Mouse (Mus musculus): ENCODE measurements around the gene Pgam1.
A peak's percentile ranks its signal among the peaks of the same experiment; 100 is the strongest.
"Not testable (repeated sequence)": the region's sequence is repeated elsewhere in the genome, so short reads cannot be mapped to it uniquely, and the experiment has no call there.

Pgam1 gene

GRCm38 (mm10) chr19:41911178-41912073, at the start of gene Pgam1:
Gene Pgam1 (plus strand): TSS chr19:41911923.
- DNase-seq (ENCODE audit: low spot score in 2 of 2) = peak; percentile 86 to 97

GRCm38 (mm10) chr19:41866707-41867106, 45.0 kb upstream of the Pgam1 start:
- DNase-seq (ENCODE audit: low spot score in 2 of 2) = no peak

GRCm38 (mm10) chr19:41869296-41869695, 42.4 kb upstream of the Pgam1 start:
- no peak for DNase-seq (ENCODE audit: low spot score in 2 of 2)

GRCm38 (mm10) chr19:41869946-41870345, 41.8 kb upstream of the Pgam1 start:
- DNase-seq (ENCODE audit: low spot score in 2 of 2) = not testable (repeated sequence)

- no peak for DNase-seq (ENCODE audit: low spot score in 2 of 2)
These were observed 39.4 kb upstream of the Pgam1 start for GRCm38 (mm10) chr19:41872285-41872684.

- no peak for DNase-seq (ENCODE audit: low spot score in 2 of 2)
These were observed 37.4 kb upstream of the Pgam1 start for GRCm38 (mm10) chr19:41874356-41874755.

- DNase-seq (ENCODE audit: low spot score in 2 of 2) = no peak
These were observed 29.9 kb upstream of the Pgam1 start for GRCm38 (mm10) chr19:41881842-41882241.

- DNase-seq (ENCODE audit: low spot score in 2 of 2) = no peak
These were observed 27.8 kb upstream of the Pgam1 start for GRCm38 (mm10) chr19:41883882-41884281.

GRCm38 (mm10) chr19:41888191-41888590, 23.5 kb upstream of the Pgam1 start:
- DNase-seq (ENCODE audit: low spot score in 2 of 2) = no peak

- no peak for DNase-seq (ENCODE audit: low spot score in 2 of 2)
These were observed 16.8 kb upstream of the Pgam1 start for GRCm38 (mm10) chr19:41894959-41895358.

GRCm38 (mm10) chr19:41895460-41896318, 16.0 kb upstream of the Pgam1 start, which contains the start of gene Rrp12:
Gene Rrp12 (minus strand): TSS chr19:41896173.
- peak; percentile 57 to 79 for DNase-seq (ENCODE audit: low spot score in 2 of 2)

GRCm38 (mm10) chr19:41896319-41896711, 15.4 kb upstream of the Pgam1 start:
- no peak for DNase-seq (ENCODE audit: low spot score in 2 of 2)

GRCm38 (mm10) chr19:41898860-41899259, 12.9 kb upstream of the Pgam1 start:
- DNase-seq (ENCODE audit: low spot score in 2 of 2) = peak in 1 of 2 experiments; percentile 41

GRCm38 (mm10) chr19:41900495-41901090, 11.1 kb upstream of the Pgam1 start:
- no peak for DNase-seq (ENCODE audit: low spot score in 2 of 2)

GRCm38 (mm10) chr19:41901696-41902095, 10.0 kb upstream of the Pgam1 start:
- no peak for DNase-seq (ENCODE audit: low spot score in 2 of 2)

GRCm38 (mm10) chr19:41902848-41903593, 8.7 kb upstream of the Pgam1 start:
- DNase-seq (ENCODE audit: low spot score in 2 of 2) = no peak

GRCm38 (mm10) chr19:41905246-41905645, 6.5 kb upstream of the Pgam1 start:
- DNase-seq (ENCODE audit: low spot score in 2 of 2) = no peak

- DNase-seq (ENCODE audit: low spot score in 2 of 2) = no peak
These were observed 5.2 kb upstream of the Pgam1 start for GRCm38 (mm10) chr19:41906311-41907078.

- DNase-seq (ENCODE audit: low spot score in 2 of 2) = no peak
These were observed 4.5 kb upstream of the Pgam1 start for GRCm38 (mm10) chr19:41907079-41907760.

- DNase-seq (ENCODE audit: low spot score in 2 of 2) = no peak
These were observed 3.0 kb upstream of the Pgam1 start for GRCm38 (mm10) chr19:41908736-41909135.
